Mouse (Mus musculus) heart, embryonic 10.5 days (tissue): ENCODE results near the gene Mrtfa. TPM values are rescaled to one million over a fixed set of nuclear protein-coding genes. Genes with fewer than 3 reads are reported as not detected.

Source experiments
- polyA plus RNA-seq: library from polyadenylated mRNA; unstranded; fragments of >200 nt; fragmentation: Nextera tagmentation; extraction: Ambion mirVana; gene quantifications from 2 replicates; pipeline ENCODE4 v1.2.1, GENCODE M21; 2016

The Mrtfa gene
- polyA plus RNA-seq, 1 experiment from 2014 or later = 26.9 TPM

Other genes starting within 250 kb of the Mrtfa start
- 220 and 222 TPM in 2 replicates for gene Adsl, start 242.3 kb downstream of the Mrtfa start, polyA plus RNA-seq
- gene Sgsm3, start 213.0 kb downstream of the Mrtfa start, polyA plus RNA-seq = 23.7 and 26.4 TPM in 2 replicates
- 0.10 and 0.48 TPM in 2 replicates for gene Mchr1, start 44.7 kb upstream of the Mrtfa start, polyA plus RNA-seq
- gene Slc25a17, start 170.1 kb upstream of the Mrtfa start, polyA plus RNA-seq = 58.5 and 70.4 TPM in 2 replicates
- 154 and 183 TPM in 2 replicates for gene St13, start 209.3 kb upstream of the Mrtfa start, polyA plus RNA-seq
- gene Xpnpep3, start 209.4 kb upstream of the Mrtfa start, polyA plus RNA-seq = 12.3 and 15.1 TPM in 2 replicates
- 1.5 and 1.7 TPM in 2 replicates for gene Dnajb7, start 217.5 kb upstream of the Mrtfa start, polyA plus RNA-seq